Mouse (Mus musculus): ENCODE measurements around the gene Rpap2. TPM values are rescaled to one million over a fixed set of nuclear protein-coding genes. Genes with fewer than 3 reads are reported as not detected.

Rpap2 gene
- polyA plus RNA-seq, 1 experiment: 3.8 TPM

DNA sequence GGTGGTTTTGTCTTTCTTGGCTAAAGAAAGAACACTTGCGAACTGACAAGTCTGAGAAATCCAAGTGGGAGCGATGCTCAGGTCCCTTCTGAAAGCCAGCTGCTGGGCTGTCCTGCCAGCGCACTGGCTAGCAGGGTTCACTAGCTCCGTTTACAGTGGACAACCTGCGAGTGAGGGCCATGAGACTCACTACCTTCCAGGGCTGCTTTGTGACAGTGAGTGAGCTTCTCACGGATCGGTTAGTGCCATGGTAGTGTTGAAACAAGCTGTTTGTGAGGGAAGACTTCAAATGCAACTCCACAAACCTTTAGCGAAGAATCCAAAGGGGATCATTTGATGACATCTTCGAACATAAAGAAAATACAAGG lies 91.3 kb downstream of the Rpap2 start:
- peak overlapping the region; percentile 66 for H3K27ac ChIP-seq (ENCODE audit: control insufficient read depth, insufficient read depth, low read depth, low read length, poor library complexity)

DNA sequence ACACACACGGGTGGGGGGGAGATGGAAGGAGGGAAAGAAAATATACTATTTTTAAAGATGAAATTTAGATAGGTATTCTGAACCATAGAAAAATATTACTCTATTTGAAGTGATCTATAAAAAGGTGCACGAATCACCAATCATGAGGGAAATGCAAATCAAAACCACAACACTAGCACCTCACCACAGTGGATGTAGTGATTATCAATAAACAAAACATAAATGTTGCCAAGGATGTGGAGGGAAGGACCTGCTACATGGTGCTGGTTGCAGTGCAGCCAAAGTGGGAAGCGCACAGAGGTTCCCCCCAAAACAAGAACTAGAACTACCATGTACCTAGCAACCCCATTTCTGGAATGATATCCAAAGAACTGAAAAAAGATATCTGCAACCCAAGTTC lies 97.8 kb downstream of the Rpap2 start:
- Histone ChIP-seq H3K27ac (ENCODE audit: control insufficient read depth, insufficient read depth, low read depth, low read length, poor library complexity) (no peak overlapping the region), H3K4me3 (replicated peaks; ENCODE audit: control insufficient read depth, low read depth, low read length) (no peak overlapping the region), H3K4me1 (ENCODE audit: control insufficient read depth, insufficient read depth, low read length) (peaks cover 1% of the 10 kb centered on the region)
- TF ChIP-seq CTCF (IDR thresholded peaks at IDR 0.05; ENCODE audit: control insufficient read depth, insufficient read depth, low read length) (no peak), POLR2A (IDR thresholded peaks at IDR 0.05; ENCODE audit: borderline replicate concordance, control insufficient read depth, low read depth, low read length) (no peak)
- WGBS: 74% methylated on average over 3 of the region's 3 CpGs

More for the DNA sequence above, 91.3 kb downstream of the Rpap2 start:
- peak overlapping the region; percentile 89 for H3K4me3 ChIP-seq (replicated peaks; ENCODE audit: control insufficient read depth, low read depth, low read length)
- TF ChIP-seq POLR2A (IDR thresholded peaks at IDR 0.05; ENCODE audit: borderline replicate concordance, control insufficient read depth, low read depth, low read length): no peak
- TF ChIP-seq CTCF (IDR thresholded peaks at IDR 0.05; ENCODE audit: control insufficient read depth, insufficient read depth, low read length): no peak
- WGBS: 17% methylated on average over 9 of the region's 9 CpGs
- H3K4me1 ChIP-seq (ENCODE audit: control insufficient read depth, insufficient read depth, low read length): peaks cover 3% of the 10 kb centered on the region

DNA sequence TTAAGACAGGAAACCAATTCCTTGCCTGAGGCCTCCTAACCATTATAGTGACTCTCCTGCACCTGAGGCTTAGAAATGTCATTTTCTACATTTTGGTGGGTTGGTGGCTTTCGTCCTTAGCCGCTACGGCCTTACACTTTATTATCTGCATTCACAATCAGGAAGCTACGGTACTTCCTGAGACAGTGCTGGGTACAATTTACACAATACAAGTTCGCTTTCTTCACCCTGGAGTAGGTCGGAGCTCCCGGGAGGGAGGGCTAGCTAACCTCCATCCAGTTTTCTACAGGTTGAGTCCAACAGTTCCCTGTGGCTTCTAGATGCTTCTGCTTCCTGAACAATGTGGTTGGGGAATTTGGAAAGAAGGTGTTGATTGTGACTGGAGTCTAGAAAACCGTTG lies 101.7 kb downstream of the Rpap2 start:
- TF ChIP-seq POLR2A (IDR thresholded peaks at IDR 0.05; ENCODE audit: borderline replicate concordance, control insufficient read depth, low read depth, low read length) (no peak), CTCF (IDR thresholded peaks at IDR 0.05; ENCODE audit: control insufficient read depth, insufficient read depth, low read length) (no peak)
- peak overlapping the region; percentile 89 for H3K27ac ChIP-seq (ENCODE audit: control insufficient read depth, insufficient read depth, low read depth, low read length, poor library complexity)

DNA sequence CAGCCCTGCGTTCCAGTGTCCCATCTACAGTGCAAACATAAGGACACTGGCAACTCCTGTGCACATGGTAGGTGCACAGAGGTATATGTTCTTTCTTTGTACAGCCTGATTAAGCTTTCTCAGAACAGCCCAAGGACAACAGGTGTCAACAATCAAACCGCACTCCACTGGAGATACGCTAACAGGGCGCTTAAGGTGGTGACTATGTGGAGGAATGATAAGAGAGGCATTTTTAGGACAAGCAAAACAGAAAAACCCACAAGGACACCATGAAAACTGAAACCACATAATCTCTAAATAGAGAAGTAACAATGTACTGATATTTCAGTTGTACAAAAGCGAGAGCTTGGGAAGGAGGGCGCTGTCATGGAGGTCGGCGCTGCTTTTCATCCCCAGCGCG lies 103.7 kb downstream of the Rpap2 start:
- no peak overlapping the region for H3K27ac ChIP-seq (ENCODE audit: control insufficient read depth, insufficient read depth, low read depth, low read length, poor library complexity)
- peaks cover 4% of the 10 kb centered on the region for H3K4me1 ChIP-seq (ENCODE audit: control insufficient read depth, insufficient read depth, low read length)
- TF ChIP-seq CTCF (IDR thresholded peaks at IDR 0.05; ENCODE audit: control insufficient read depth, insufficient read depth, low read length) (no peak), POLR2A (IDR thresholded peaks at IDR 0.05; ENCODE audit: borderline replicate concordance, control insufficient read depth, low read depth, low read length) (no peak)
- 39% methylated on average over 10 of the region's 10 CpGs for WGBS
- no peak overlapping the region for H3K4me3 ChIP-seq (replicated peaks; ENCODE audit: control insufficient read depth, low read depth, low read length)

More for the DNA sequence above, 101.7 kb downstream of the Rpap2 start:
- Histone ChIP-seq H3K4me3 (replicated peaks; ENCODE audit: control insufficient read depth, low read depth, low read length) (no peak overlapping the region), H3K4me1 (ENCODE audit: control insufficient read depth, insufficient read depth, low read length) (peaks cover 4% of the 10 kb centered on the region)
- WGBS: 8% methylated on average over 8 of the region's 8 CpGs

DNA sequence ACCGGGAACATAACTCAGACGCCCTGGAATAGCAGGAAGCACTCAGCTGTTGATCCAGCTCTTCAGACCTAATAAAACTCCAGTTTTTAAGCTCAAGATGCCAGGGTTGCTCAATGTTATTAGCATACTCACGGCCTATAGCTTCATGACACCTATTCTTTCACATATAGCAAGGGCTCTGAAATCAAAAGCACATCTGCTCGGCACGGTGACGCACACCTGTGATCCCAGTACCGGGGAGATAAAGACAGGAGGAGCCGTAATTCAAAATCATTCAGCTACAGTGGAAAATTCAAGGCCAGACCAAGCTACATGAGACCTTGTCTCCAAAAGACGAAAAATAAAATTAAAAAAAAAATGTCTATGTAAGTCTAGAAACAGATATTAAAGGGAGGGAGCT lies 104.5 kb downstream of the Rpap2 start:
- TF ChIP-seq CTCF (IDR thresholded peaks at IDR 0.05; ENCODE audit: control insufficient read depth, insufficient read depth, low read length): no peak
- TF ChIP-seq POLR2A (IDR thresholded peaks at IDR 0.05; ENCODE audit: borderline replicate concordance, control insufficient read depth, low read depth, low read length): no peak
- H3K4me3 ChIP-seq (replicated peaks; ENCODE audit: control insufficient read depth, low read depth, low read length): no peak overlapping the region
- H3K4me1 ChIP-seq (ENCODE audit: control insufficient read depth, insufficient read depth, low read length): peaks cover 4% of the 10 kb centered on the region
- WGBS: 80% methylated on average over 9 of the region's 9 CpGs
- no peak overlapping the region for H3K27ac ChIP-seq (ENCODE audit: control insufficient read depth, insufficient read depth, low read depth, low read length, poor library complexity)

DNA sequence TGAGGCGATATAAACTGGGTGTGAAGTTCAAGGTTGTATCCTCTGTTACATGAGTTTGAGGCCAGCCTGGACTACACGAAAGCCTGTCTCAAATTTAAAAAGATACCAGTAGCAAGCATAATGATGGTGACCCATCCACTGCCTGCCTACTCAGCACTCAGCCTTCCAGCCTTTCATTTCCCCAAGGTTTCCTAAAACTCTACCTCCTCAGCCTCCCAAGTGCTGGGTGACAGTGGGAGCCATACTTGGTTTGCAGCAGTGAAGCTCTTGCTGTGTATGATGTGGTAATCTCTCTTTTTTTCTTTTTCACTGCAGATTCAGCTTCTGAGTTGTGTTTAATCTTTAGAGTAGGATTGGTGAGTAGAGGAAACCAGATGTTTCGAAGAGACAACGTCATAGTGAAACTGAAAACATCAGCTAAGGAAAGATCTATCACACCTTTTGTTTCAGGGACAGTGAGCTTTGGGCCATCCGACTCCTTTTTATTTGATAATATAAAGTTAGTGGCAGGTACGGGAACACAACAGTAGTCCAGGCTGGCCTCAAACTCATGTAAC lies 106.1 kb downstream of the Rpap2 start:
- no peak overlapping the region for H3K4me3 ChIP-seq (replicated peaks; ENCODE audit: control insufficient read depth, low read depth, low read length)
- whole genome bisulfite sequencing: 67% methylated on average over 6 of the region's 6 CpGs
- peaks cover 7% of the 10 kb centered on the region for H3K4me1 ChIP-seq (ENCODE audit: control insufficient read depth, insufficient read depth, low read length)
- no peak for TF ChIP-seq CTCF (IDR thresholded peaks at IDR 0.05; ENCODE audit: control insufficient read depth, insufficient read depth, low read length)
- TF ChIP-seq POLR2A (IDR thresholded peaks at IDR 0.05; ENCODE audit: borderline replicate concordance, control insufficient read depth, low read depth, low read length): no peak
- H3K27ac ChIP-seq (ENCODE audit: control insufficient read depth, insufficient read depth, low read depth, low read length, poor library complexity): no peak overlapping the region

DNA sequence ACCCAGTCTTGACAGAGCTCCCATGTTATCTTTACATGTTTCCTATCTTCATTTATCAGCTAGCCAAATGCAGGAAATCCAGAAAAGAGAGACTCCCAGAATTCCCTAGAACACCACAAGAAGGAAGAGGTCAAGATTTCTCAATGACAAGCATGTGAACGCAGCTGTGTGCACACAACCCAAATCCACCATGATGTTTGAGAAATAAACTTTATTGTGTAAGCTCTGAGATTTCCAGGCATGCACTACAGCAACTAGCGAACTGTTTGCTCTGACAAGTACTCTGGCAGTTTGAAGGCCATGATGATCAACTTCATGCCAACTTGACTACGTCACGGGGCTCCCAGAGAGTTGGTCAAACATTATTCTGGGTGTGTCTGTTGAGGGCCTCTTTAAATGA lies 108.6 kb downstream of the Rpap2 start:
- 37% methylated on average over 4 of the region's 4 CpGs for WGBS
- H3K4me1 ChIP-seq (ENCODE audit: control insufficient read depth, insufficient read depth, low read length): peaks cover 3% of the 10 kb centered on the region; the same call in 1 of the 2 replicates
- TF ChIP-seq CTCF (IDR thresholded peaks at IDR 0.05; ENCODE audit: control insufficient read depth, insufficient read depth, low read length): no peak
- no peak for TF ChIP-seq POLR2A (IDR thresholded peaks at IDR 0.05; ENCODE audit: borderline replicate concordance, control insufficient read depth, low read depth, low read length)
- no peak overlapping the region for H3K4me3 ChIP-seq (replicated peaks; ENCODE audit: control insufficient read depth, low read depth, low read length)
- H3K27ac ChIP-seq (ENCODE audit: control insufficient read depth, insufficient read depth, low read depth, low read length, poor library complexity): no peak overlapping the region

DNA sequence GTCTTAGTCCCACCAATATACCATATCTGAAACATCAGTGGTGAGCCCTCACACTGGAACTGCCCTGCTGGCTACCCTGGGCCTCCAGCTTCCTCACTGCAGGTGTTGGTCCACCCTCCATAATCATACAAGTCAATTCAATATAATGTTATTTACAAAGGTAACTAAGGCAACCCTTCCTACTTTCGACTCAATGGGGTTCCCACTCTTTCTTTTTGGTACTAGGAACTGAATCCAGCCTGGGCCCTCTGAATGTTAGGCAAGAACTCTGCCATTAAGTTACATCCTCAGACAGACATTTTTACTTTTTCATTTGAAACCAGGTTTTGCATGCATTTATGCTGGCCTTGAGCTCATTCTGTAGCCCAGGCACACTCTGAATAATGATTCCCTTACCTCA lies 109.1 kb downstream of the Rpap2 start:
- TF ChIP-seq CTCF (IDR thresholded peaks at IDR 0.05; ENCODE audit: control insufficient read depth, insufficient read depth, low read length): no peak
- Histone ChIP-seq H3K4me1 (ENCODE audit: control insufficient read depth, insufficient read depth, low read length) (peaks cover 3% of the 10 kb centered on the region; the same call in 1 of the 2 replicates), H3K4me3 (replicated peaks; ENCODE audit: control insufficient read depth, low read depth, low read length) (no peak overlapping the region), H3K27ac (ENCODE audit: control insufficient read depth, insufficient read depth, low read depth, low read length, poor library complexity) (no peak overlapping the region)
- WGBS: 41% methylated on average over 1 of the region's 1 CpGs
